10 mouse cellular contexts compared by ENCODE assay signal in genomic region chr11:120137625-120138004, GRCm38 (mm10). TPM values are rescaled to one million over a fixed set of nuclear protein-coding genes. Genes with fewer than 3 reads are reported as not detected.
DNase-seq lines count a peak whose midpoint lies in the region; ATAC-seq and TF ChIP-seq lines count a peak whose summit lies in the region.
"Had no signal": no experiment of that assay in that cellular context is flagged by ENCODE, and none has a peak within 500 bp of the region (broad histone marks: within the 10 kb centered on the region; RNA-seq: fewer than 3 reads in every experiment).

No protein-coding gene starts in this region.

- no peaks in the 10 kb centered on the region for H3K9me3 ChIP-seq in heart, embryonic 10.5 days
- no peaks in the 10 kb centered on the region for H3K9me3 ChIP-seq in neural tube, embryonic 13.5 days
- no peaks in the 10 kb centered on the region for H3K9me3 ChIP-seq in liver, embryonic 14.5 days (ENCODE audit: control insufficient read depth, low read length)
- H3K9me3 ChIP-seq: embryonic facial prominence, embryonic 12.5 days had no signal

- WGBS in heart, embryonic 10.5 days = 28% methylated on average over 5 of the region's 5 CpGs
- WGBS in neural tube, embryonic 13.5 days = 67% methylated on average over 5 of the region's 5 CpGs
- 46% methylated on average over 5 of the region's 5 CpGs for WGBS in liver, embryonic 14.5 days (ENCODE audit: insufficient replicate concordance)

- no peak for DNase-seq in heart, embryonic 10.5 days (ENCODE audit: low spot score)
- DNase-seq in heart, postnatal 25 days (ENCODE audit: low spot score) = no peak
- DNase-seq in neural tube, embryonic 10.5 days (ENCODE audit: extremely low spot score, low spot score) = no peak
- no peak for DNase-seq in liver, embryonic 14.5 days (ENCODE audit: low read depth in 3 of 3, low spot score in 3 of 3)
- DNase-seq in ovary, adult 18-20 months (ENCODE audit: low spot score) = no peak
- no peak for DNase-seq in embryo, embryonic 11 days
- DNase-seq: gastrocnemius, postnatal 10 days; thymus, adult 2 months had no signal

- no peak for ATAC-seq in neural tube, embryonic 13.5 days (ENCODE audit: low read depth)
- ATAC-seq in liver, embryonic 14.5 days (ENCODE audit: insufficient read depth) = no peak

- peaks cover 45% of the 10 kb centered on the region for H3K36me3 ChIP-seq in heart, embryonic 10.5 days
- peaks cover 36% of the 10 kb centered on the region for H3K36me3 ChIP-seq in neural tube, embryonic 13.5 days
- H3K36me3 ChIP-seq in liver, embryonic 14.5 days (replicated peaks; ENCODE audit: control insufficient read depth, insufficient read depth, low read depth) = peaks cover 12% of the 10 kb centered on the region

- intact Hi-C loops in heart, postnatal 25 days (cut with DNase I) = no loop called here

- no peak for TF ChIP-seq EP300 in liver, embryonic 14.5 days (IDR thresholded peaks at IDR 0.05; ENCODE audit: low read depth)

- peaks cover 72% of the 10 kb centered on the region for H3K4me1 ChIP-seq in heart, embryonic 10.5 days
- H3K4me1 ChIP-seq in neural tube, embryonic 13.5 days (replicated peaks) = peaks cover 33% of the 10 kb centered on the region
- peaks cover 24 to 48% of the 10 kb centered on the region in 2 experiments for H3K4me1 ChIP-seq in liver, embryonic 14.5 days (replicated peaks; ENCODE audit: control insufficient read depth in 2 of 2, insufficient read depth in 2 of 2, low read length in 1 of 2)

- H3K27me3 ChIP-seq in heart, embryonic 10.5 days (ENCODE audit: insufficient read depth, poor library complexity, severe bottlenecking) = no peaks in the 10 kb centered on the region
- H3K27me3 ChIP-seq in neural tube, embryonic 13.5 days = no peaks in the 10 kb centered on the region
- H3K27me3 ChIP-seq in liver, embryonic 14.5 days (ENCODE audit: control insufficient read depth, insufficient read depth, low read length) = no peaks in the 10 kb centered on the region
- H3K27me3 ChIP-seq: embryonic facial prominence, embryonic 12.5 days had no signal

- no peak for TF ChIP-seq CTCF in liver, embryonic 14.5 days (IDR thresholded peaks at IDR 0.05; ENCODE audit: low read depth)

- H3K4me2 ChIP-seq in neural tube, embryonic 13.5 days = no peak overlapping the region
- H3K4me2 ChIP-seq in liver, embryonic 14.5 days (ENCODE audit: low read depth) = peak overlapping the region; percentile 28; the same call in 1 of the 2 replicates
- H3K4me2 ChIP-seq: embryonic facial prominence, embryonic 12.5 days had no signal

- 0 out of 2 replicates have a peak overlapping the region, but pooled peaks have one; percentile 12 for H3K9ac ChIP-seq in neural tube, embryonic 13.5 days
- no peak overlapping the region; the same call in 1 of the 2 replicates for H3K9ac ChIP-seq in liver, embryonic 14.5 days (replicated peaks)
- H3K9ac ChIP-seq: embryonic facial prominence, embryonic 12.5 days had no signal

- H3K4me3 ChIP-seq in heart, embryonic 10.5 days = peak overlapping the region; percentile 33
- H3K4me3 ChIP-seq in neural tube, embryonic 13.5 days = no peak overlapping the region
- H3K4me3 ChIP-seq in liver, embryonic 14.5 days (ENCODE audit: insufficient read depth in 1 of 2, low read depth in 2 of 2, low read length in 2 of 2) = no peak overlapping the region
- H3K4me3 ChIP-seq: embryonic facial prominence, embryonic 12.5 days had no signal

- H3K27ac ChIP-seq in heart, embryonic 10.5 days = peak overlapping the region; percentile 87
- H3K27ac ChIP-seq in neural tube, embryonic 13.5 days (replicated peaks) = no peak overlapping the region
- H3K27ac ChIP-seq in liver, embryonic 14.5 days = no peak overlapping the region

RNA-seq across cellular contexts. Expression of gene Slc38a10, which starts 13.5 kb away (rescaled TPM):
- polyA plus RNA-seq in heart, embryonic 10.5 days (2016; fragmentation: Nextera tagmentation; extraction: Ambion mirVana) = 99.0 and 123 TPM in 2 replicates
- total RNA-seq in heart, postnatal 25 days (2021) = 10 to 100 TPM; 75.9 to 78.0 TPM
- 103 and 108 TPM in 2 replicates for polyA plus RNA-seq in neural tube, embryonic 13.5 days (2015; fragmentation: Nextera tagmentation; extraction: Ambion mirVana)
- polyA plus RNA-seq in liver, embryonic 14.5 days (2012; rRNA removed) = 15.9 and 21.0 TPM in 2 replicates
- 21.8 and 23.3 TPM in 2 replicates for polyA plus RNA-seq in liver, embryonic 14.5 days (2014; fragmentation: Nextera tagmentation; extraction: Ambion mirVana)

RNA-seq across cellular contexts. Expression of gene Ndufaf8, which starts 38.9 kb away (rescaled TPM):
- 92.2 and 106 TPM in 2 replicates for polyA plus RNA-seq in heart, embryonic 10.5 days (2016; fragmentation: Nextera tagmentation; extraction: Ambion mirVana)
- total RNA-seq in heart, postnatal 25 days (2021) = 10 to 100 TPM; 67.1 to 69.7 TPM
- polyA plus RNA-seq in neural tube, embryonic 13.5 days (2015; fragmentation: Nextera tagmentation; extraction: Ambion mirVana) = 38.0 and 45.6 TPM in 2 replicates
- 20.3 and 30.3 TPM in 2 replicates for polyA plus RNA-seq in liver, embryonic 14.5 days (2012; rRNA removed)
- polyA plus RNA-seq in liver, embryonic 14.5 days (2014; fragmentation: Nextera tagmentation; extraction: Ambion mirVana) = 52.9 and 57.5 TPM in 2 replicates

RNA-seq across cellular contexts. Expression of gene Tepsin, which starts 39.1 kb away (rescaled TPM):
- 21.2 and 23.2 TPM in 2 replicates for polyA plus RNA-seq in heart, embryonic 10.5 days (2016; fragmentation: Nextera tagmentation; extraction: Ambion mirVana)
- total RNA-seq in heart, postnatal 25 days (2021) = 1 to 10 TPM; 7.4 to 8.2 TPM
- polyA plus RNA-seq in neural tube, embryonic 13.5 days (2015; fragmentation: Nextera tagmentation; extraction: Ambion mirVana) = 20.6 and 21.7 TPM in 2 replicates
- 11.0 and 12.7 TPM in 2 replicates for polyA plus RNA-seq in liver, embryonic 14.5 days (2012; rRNA removed)
- 4.2 and 4.4 TPM in 2 replicates for polyA plus RNA-seq in liver, embryonic 14.5 days (2014; fragmentation: Nextera tagmentation; extraction: Ambion mirVana)

RNA-seq across cellular contexts. Expression of gene Cep131, which starts 51.0 kb away (rescaled TPM):
- polyA plus RNA-seq in heart, embryonic 10.5 days (2016; fragmentation: Nextera tagmentation; extraction: Ambion mirVana) = 21.1 and 29.0 TPM in 2 replicates
- 1 to 10 TPM; 9.3 to 9.7 TPM for total RNA-seq in heart, postnatal 25 days (2021)
- 26.1 and 31.3 TPM in 2 replicates for polyA plus RNA-seq in neural tube, embryonic 13.5 days (2015; fragmentation: Nextera tagmentation; extraction: Ambion mirVana)
- polyA plus RNA-seq in liver, embryonic 14.5 days (2012; rRNA removed) = 2.3 and 4.4 TPM in 2 replicates
- polyA plus RNA-seq in liver, embryonic 14.5 days (2014; fragmentation: Nextera tagmentation; extraction: Ambion mirVana) = 2.4 and 2.7 TPM in 2 replicates
